Mouse (Mus musculus) kidney, adult 8-10 months (tissue): Measurements from ENCODE around the gene Prmt2.

Source experiments
- DNase-seq, 2 experiments: peaks; one replicate each; pipeline ENCODE4 v3.0.0; 2022

Gene Prmt2

DNA sequence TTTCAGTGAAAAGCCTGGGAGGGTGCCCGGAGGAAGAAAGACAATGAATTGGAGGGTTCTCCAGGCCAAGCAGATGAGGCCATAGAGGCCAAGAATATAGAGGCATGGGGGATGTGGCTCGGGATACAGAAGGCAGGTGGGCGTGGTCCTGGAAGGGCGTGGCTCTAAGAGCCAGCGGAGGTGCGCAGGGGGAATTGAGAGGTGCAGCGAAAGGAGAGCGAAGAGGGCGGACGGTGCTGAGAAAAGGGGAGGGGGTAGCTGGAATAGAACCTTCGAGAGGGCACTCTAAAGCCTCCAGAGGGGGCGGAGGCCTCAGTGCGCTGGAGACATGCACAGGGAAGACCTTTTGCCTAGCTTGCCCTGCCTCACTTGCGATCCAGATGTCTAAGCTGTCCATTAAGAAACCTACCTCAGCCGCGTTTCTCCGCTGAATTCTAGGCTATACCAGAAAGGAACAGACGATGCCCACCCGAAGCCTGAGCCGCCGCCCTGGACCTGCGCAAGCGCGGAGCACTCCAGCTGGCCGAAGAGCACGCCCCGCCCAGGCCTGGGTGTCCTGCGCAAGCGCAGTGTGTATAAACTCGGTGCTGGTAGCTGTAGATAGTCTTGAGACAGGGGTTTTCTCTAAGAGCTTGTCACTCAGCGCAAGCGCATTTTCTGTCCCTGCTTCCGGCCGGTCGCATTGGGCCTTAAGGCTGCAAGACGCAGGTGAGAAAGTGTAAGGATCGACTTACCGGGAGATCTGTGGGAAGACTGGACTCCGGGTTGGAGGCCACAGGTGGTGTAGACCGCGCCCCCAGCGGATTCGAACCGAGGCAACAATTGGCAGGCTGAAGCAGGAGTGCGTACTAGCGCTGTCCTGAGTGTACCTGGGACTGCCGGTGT is at the start of gene Prmt2:
Prmt2 (minus strand) TSS at position 525 of the 885 bp plus-strand sequence.
- DNase-seq: peak; percentile 90

DNA sequence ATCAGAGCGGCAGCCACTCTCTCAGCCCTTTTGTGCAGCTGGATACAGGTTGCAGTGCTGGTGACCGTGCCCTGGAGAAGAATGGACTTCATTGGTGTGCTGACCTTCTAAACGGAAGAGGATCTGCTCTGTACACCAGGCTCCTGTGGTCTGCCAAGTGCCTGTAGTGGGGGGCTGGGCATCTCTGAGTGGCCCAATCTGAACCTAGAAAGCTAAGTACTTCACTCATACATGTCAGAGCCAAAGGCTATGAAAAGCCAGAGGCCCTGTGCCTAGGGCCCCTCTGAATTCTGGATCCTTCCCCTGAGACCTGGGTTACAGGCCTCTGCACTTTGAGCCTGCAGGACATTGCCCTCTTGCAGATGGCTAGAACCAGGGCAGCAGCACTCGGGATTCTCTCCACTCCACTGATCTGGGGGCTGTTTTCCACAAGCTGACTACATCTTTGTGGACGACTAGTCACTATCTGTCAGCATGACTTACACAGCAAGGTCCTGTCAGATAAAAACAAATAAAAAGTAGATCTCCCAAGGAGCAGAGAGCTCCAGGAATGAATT is 41.0 kb upstream of the Prmt2 start:
- DNase-seq: peak; percentile 42 to 57

DNA sequence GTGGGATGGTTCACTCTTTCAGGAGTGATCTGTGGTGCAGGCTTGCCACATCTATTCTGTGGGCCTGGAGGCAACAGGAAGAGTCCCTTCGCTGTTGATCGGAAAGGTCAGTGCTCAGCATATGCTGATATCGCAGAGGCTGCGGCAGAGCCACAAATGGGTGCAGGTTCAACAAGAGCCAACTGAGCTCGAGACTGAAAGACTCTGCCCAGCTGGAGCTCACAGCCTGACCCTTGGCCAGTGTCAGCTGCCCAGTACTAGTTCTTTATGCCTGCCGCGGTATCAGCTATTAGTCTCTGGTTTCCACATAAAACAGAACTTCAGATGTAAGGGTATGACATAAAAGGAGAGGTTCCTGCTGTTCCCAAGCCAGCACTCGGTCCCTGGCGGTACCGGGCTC is 37.6 kb upstream of the Prmt2 start:
- peak; percentile 23 to 48 for DNase-seq

DNA sequence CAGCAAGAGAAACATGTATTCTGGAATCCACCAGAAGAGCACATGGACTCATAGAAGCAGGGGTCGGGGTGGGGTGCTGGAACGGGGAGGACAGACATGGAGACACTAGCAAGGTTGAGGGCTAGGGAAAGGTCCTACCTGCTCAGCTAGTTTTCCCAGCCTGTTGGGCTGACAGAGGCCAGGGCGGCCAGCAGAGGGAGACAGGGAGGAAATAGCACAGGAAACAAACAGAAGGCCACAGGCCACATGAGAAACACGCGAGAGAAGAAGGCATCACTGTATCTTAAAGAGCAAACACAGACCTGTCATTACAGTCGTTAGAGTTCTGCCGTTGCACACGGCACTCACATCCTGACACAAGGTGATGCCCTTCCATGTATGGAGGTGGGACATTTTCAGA is 33.6 kb upstream of the Prmt2 start:
- peak in 1 of 2 experiments; percentile 41 for DNase-seq

DNA sequence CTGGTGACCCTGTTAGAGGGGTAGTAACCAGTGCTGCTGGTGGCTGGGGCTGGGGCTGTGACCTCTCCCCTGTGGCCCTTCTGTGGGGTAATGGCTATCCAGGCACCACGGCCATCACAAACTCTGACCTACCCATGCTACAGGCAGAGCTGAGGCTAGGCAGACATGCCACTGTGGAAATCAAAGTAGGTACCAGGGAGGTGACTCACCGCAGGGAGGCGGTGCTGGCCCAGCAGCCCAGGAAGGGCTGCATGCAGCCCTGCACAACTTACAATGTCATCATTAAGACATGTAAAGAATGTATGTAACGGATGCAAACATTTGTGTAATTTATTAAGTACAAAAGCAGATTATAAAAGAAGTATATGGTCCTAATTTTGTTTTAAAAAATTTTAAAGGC is 24.8 kb upstream of the Prmt2 start:
- DNase-seq: no peak

DNA sequence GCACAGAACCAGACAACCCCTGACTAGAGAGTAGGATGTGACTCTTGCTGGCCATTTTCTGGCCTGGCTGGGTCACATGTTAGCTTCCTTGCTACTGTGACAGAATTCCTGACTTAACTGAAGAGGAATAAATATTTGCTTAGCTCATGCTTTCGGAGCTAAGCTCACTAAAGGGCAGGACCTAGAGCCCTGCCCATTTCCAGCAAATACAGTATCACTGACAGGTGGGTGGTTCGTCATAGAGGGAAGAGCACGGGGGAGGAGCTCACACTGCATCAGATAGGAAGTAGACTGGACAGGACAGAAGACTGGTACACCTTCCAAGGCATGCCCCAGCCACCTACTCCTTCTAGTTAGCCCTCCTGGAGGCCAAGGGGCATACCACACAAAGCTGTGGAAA is 23.8 kb upstream of the Prmt2 start:
- DNase-seq: no peak

DNA sequence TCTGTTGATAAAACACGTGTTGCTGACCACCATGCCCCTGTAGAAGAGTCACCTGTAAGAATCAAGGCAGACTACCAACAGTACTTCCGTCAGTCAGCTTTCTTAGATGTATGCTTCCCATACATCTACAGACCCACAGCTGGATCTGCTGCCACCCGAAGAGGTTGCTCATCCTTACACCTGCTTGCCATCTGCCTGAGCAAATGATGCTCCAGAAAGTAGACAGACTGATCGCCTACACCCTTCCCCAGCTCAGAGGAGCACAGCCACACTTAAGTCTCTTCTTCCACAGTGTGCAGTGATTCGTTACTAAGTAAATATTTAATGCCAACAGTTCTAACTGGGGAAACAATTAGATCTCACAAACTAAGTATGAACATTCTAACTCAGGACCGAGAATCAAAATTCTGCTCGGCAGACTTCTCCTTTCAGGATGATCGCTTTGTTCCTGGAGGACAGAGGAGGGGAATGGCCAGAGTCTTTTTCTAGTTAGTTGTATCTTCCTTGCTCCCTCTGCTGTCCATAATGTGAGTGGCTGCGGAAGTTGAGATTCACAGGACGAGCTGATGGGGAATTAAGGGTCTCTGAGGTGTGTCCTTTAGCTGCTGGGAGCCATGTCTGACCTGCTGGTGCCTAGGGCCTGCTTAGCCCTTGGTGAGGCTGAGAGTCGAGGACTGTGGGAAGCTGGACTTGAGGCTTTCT is 22.8 kb upstream of the Prmt2 start:
- peak in 1 of 2 experiments; percentile 12 for DNase-seq

DNA sequence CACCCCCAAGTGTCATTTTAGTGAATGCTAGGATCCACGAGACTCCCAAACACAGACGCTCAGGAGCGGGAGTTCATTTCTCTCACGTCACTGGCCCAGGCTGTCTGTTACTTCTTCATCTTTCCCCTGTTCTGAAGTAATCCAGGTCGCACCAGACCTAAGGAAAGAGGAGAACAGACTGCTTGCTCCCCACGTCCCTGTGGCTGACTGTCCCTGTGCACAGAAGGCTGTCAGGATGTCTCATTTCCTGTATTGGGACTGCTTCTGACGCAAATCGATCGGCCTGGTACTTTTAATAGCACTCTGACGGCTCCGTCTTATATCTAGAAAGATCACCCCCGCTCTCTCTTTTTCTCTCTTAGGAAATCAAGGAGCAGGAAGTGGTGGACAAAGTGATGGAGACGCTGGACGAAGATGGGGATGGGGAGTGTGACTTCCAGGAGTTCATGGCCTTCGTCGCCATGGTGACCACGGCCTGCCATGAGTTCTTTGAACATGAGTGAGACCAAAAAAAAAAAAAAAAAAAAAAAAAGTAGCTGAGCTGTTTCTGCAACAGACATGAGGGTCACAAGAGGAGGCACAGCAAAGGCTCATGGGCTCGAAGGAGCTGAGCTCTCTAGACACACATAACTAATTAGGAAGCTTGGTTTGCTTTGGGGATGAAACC is 22.0 kb upstream of the Prmt2 start:
- no peak for DNase-seq

DNA sequence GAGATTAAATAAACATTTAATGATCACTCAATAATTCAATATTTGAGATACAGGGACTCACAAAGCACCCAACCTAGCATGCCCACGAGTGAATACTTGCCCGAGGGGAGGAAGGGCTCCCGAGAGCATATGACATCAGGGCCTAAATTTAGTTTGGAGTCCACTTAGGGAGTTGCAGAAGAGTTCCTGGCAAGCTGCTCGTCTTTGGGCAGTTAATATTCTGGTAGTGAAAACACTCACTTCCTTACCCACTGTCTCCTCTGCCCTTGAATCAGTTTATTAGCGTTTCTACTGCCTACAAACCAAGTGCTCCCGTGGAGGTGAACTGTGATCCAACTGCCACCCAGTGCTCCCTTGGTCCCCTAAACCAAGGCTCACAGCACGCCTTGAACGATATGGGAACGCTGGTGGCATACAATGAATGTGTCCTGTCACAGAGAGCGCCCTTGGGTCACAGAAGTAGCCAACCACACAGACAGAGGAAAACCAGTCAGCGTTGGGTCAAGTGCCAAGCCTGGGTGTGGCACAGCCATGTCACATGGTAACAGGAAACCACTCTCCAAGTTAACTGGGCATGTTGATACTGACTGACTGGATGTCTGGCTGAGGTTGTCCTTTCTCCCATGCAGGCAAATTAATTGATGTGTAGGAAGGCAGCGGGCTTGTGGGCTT is 20.2 kb upstream of the Prmt2 start:
- DNase-seq: peak; percentile 35 to 39

DNA sequence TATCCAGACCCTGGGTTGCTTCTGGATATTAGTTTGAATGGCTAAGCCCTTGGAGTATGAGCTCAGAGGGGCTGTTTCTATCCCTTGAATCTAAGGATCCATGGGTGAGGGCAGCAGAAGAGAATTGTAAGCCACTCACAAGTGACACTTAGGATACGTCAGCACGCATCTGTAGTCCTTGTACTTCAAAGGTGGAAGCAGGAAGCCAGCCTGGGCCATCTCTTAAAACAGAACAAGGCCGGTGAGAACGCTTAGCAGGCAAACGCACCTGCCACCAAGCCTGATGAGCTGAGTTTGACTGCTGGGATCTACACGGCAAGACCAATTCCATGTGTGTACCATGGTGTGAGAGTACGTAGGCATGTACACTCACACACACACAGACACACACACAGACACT is 19.6 kb upstream of the Prmt2 start:
- no peak for DNase-seq

DNA sequence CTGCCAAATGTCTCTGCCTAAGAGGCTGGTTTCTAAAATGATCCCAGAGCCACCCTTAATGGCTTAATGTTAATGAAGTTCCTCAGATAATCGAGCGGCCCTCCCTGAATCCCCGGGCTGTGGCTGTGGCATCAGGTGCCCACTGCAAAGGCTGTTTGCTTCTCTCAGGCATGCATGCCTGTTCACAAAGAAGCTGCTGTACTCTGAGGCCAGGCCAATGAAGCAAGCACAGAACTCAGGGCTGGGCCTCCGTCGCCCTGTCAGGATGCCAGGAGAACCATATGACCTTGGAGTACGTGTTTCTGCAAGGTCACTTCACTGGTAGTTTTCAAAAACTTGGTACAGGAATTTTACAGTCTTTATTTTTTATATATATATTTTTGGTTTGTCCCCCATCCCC is 18.0 kb upstream of the Prmt2 start:
- peak in 1 of 2 experiments; percentile 15 for DNase-seq

DNA sequence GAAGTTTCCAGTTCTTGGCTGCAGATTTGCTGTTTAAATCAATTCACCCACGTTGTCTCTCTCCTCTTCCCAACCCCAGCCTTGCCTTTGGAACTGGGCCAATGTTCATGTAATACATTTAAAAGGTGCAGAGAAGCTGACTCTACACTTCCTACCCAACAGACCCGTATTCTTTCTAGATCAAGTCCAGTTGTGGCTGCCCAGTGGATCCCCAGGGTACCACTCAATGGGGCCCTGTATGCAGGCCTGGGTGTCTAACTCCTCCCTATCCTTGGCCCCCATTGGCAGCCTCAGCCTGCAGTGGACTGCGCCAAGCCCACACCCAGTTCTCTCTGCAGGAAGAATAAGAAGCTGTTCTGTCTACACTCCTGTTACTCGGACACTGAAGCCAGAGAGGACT is 15.9 kb upstream of the Prmt2 start, which contains the start of gene S100b:
S100b (plus strand) TSS at position 318 of the 400 bp plus-strand sequence.
- DNase-seq: peak; percentile 10 to 34

DNA sequence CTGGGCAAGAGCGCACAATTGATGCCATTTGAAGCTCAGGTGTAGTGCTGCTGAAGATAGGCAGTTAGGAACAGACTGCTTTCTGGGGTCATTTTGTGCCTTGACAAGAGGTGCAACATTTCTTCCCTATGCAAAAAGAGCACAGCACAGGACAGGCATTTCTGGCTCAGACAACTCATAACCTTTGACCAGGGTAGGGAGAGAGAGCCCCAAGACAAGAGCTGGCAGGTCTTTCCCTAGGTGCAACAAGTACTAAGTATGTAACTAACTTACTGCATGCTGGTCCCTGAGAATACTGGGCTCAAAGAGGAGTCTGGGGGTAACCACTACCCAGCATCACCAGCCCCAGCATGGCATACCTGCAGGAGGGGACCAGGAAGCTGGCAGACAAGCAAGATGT is 15.4 kb upstream of the Prmt2 start:
- peak; percentile 33 to 36 for DNase-seq

DNA sequence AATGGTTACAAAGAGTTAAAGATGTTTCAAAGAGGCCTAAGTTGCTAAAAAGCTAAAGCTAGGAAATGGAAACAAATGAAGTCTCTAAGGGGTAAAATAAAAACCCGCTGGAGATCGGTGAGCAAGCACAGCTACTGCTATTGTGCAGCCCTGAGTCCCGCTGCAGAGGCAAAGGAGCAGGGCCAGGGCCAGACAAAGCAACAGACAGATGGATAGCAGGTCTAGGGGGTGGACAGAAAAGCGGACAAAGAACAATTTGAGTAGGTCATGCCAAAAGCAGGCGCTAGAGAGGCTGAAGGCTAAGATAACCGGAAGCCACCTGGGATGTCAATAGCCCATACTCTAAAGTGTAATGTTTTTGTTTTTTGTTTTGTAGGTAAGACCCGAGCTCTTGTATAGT is 13.2 kb upstream of the Prmt2 start:
- no peak for DNase-seq

DNA sequence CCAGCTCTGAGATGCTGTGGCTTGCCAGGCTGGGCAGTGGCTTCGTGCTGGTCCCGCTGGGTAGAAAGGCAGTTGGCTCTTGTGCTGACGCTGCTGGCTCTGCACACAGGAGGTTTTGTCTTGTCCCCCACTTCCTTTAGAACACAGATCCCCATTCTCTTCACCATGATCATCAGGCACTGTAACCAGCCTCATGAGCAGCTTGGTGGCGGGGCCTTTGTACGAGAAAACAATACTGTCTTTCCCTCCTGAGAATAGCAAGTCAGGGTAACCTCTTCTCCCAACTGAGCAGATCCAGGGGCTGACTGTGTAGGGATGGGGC is 10.9 kb upstream of the Prmt2 start:
- DNase-seq: no peak

DNA sequence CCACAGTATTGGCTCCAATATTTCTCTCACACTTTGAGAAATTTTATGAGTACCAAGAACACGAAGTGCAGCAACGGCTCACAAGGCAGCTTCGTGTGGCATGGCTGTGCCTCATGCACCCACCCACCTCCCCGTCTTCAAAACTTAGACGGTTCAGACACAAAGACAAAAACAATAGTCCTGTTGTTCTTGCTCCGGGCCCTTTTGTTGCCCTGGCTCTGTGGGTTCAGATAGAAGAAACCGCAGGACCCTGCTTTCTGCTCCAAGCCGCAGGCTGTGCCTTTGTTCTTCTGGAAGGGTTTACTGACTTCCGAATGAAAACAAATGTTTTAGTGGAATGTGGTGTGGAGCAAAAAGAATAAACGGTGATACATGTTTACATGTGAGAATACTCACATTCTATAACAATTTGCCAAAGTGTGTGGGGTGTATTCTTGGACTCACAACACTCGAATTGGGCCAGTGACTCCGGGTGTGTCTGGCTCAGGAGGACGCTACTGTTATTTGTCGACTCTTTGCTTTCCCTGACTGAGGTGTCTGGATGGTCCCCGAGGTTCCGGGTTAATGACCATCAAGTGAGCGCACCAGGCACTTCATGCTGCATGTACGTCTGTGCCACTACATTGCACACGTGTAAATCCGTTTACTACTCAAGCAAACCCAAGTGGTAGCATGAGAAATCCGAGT is 10.4 kb upstream of the Prmt2 start:
- no peak for DNase-seq

DNA sequence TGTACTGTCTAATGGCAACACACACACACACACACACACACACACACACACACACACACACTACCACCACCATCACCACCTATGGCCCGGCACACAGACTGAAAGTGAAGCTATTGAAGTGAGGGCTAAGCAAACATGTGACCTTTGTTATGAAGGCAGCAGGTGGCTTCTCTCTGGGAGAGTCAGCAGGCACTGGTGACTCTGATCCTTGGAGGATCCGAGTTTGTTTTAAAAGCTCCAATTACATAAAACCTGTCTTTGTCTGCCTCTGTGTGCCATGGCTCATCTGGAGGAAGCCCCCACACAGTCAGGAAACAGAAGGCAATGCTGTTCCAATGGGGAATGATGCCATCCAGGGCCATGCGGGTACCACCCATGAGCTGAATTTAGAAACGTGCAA is 8.9 kb upstream of the Prmt2 start:
- DNase-seq: no peak

DNA sequence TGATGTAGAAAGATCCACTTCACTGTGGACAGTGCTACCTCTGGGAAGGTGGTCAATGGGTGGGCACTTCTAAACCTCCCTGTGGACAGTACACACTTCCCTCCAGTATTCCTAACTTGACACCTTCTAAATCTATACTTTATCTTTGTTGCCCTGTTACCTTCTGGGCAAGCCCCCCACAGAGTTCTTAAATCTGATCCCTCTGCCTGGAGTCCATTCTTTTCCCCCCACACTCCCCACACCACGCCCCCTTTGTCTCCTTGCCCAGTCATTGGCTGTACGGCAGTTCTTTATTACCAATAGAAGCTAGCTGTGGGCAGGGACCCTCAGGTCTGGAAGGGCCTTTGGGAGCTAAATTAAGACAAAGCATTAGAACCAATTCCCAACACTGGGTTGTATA is 7.4 kb upstream of the Prmt2 start:
- DNase-seq: no peak

DNA sequence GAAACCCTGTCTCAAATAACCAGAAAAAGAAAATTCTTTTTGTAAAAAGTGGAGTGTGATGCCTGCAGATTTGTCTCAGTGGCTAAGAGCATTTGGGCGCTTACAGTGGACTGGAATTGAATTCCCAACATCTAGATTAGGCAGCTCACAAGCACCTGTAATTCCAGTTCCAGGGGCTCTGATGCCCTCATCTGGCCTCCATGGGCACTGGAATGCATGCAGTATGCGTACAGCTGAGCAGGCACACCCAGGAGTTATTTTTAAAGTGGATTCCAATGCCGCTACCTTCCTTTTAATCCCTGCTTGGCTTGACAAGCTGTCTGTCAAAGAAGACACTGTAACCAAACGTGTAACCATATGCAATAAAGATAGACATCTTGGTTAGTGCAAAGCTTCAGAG is 1.7 kb upstream of the Prmt2 start:
- DNase-seq: no peak

DNA sequence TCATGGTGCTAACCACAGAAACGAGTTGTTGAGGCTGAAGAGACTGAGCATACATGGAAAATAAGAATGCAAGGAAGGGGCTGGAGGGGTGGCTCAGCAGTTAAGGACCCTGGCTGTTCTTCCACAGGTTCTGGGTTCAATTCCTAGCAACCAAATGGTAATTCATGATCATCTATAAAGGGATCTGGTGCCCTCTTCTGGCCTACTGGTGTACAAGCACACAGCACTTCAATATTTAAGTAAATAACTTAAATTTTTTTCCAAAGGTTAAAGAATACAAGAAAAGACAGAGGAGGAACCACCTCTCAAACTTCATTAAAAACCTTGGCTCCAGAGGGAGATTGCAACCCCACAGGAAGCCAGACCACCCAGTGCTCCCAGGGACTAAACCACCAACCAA is 8.0 kb downstream of the Prmt2 start:
- DNase-seq: no peak

DNA sequence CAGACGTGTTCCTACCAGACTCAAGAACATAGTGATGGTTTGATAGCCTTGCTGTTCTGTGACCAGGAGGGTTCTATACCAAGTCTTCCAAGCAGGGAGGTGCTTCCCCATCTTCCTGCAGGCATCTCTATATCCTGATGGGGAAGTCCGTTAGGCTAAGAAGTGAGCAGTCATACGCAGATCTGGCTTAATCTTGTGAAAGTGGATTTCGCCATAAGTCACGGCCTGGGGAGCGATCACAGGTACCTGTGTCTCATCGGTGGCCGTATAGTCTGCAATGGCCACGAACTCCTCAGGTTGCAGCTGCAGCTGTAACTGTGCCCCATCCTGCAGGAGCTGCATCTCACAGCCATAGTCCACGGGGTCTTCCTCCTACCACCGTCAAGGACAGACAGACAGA is 11.7 kb downstream of the Prmt2 start:
- DNase-seq: no peak

DNA sequence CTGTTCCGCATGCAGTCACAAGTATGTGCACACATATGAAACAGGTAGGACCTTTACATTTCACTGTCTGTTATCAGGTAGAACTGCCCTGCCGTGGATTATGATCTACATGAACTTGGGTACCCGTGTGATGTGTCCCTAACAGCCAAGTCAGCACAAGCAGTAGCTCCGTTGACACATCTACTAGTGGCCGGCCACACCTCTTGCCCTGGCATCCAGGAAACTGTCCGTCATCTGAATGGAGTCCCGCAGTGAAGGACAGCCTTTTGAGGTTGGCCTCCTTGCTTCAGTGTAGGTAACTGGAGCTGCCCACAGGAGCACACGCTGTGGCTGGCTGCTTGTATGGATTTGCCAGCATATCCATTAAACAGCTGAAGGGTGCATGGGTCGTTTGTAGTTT is 19.4 kb downstream of the Prmt2 start:
- DNase-seq: no peak
